Mouse (Mus musculus): ENCODE results near the gene Gm4969. TPM values are rescaled to one million over a fixed set of nuclear protein-coding genes. Genes with fewer than 3 reads are reported as not detected.

Gm4969 gene
- total RNA-seq, 2 experiments from 2014 or later: 0.14 TPM; not detected in 1

DNA sequence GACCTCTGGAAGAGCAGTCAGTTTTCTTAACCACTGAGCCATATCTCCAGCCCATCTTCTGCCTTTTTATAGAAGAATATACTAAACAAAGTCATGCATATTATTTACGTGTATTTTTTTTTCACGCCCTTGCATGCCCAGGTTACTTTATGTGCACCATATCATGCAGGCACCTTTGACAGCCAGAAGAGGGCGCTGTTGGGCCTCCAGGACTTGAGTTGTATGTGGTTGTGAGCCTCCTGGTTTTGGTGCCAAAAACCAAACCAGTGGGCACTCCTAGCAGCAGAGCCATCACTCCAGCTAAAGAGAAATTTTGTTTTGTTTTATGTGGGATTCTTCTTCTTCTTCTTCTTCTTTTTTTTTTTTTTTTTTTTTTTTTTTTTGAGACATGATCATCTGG, 48.7 kb downstream of the Gm4969 start:
- DNase-seq: no peak

DNA sequence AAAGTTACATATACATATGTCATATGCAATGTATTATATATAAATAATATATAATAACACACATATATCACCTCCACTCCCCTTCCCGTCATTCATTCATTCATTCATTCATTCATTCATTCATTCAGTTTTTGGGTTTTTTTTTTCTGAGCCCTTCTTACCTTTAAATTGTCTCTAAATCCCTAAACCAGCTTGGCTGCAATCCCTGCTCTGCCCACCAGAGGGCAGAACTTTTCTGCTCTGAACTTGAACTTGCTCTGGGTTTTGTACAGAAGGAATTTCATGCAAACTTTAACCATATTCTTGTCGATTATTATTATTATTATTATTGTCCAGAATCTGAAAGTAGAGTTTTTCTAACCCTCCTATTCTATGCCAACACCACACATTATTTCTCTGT, 49.5 kb downstream of the Gm4969 start:
- DNase-seq: peak; percentile 77

DNA sequence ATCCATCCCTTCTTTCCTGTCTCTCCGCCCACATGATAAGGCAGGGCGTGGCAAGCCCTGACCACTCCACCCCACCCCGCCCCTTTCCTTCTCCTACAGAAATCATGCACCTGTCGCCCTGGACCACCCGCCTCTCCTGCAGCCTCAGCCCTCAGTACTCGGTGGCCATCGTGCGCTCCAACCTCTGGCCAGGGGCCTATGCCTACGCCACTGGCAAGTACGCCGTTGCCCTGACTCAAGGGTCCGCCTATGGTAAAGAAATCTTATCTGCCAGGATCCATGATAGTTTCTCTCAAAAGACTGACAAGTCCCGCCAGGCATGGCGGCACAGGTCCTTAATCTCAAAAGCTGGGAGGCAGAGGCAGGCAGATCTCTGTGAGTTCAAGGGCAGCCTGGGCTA, 50.2 kb downstream of the Gm4969 start:
- DNase-seq: no peak

DNA sequence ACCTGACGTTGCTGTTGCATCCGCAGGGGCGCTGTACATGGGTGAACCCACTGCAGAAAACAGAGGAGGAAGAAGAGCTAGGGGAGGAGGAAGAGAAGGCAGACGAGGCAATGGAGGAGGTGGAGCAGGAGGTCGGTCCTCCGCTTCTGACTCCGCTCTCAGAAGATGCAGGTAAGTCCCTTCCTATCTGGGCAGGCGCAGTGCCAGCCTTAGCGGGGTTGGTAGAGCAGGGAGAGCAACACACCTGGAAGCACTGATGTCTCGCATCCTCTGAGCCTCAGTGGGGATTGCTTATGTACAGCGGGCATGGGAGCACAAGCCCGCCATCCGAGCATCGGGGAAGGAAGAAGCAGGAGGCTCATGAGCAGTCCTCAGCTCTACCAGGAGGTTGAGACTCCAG, 51.1 kb downstream of the Gm4969 start:
- DNase-seq: no peak

DNA sequence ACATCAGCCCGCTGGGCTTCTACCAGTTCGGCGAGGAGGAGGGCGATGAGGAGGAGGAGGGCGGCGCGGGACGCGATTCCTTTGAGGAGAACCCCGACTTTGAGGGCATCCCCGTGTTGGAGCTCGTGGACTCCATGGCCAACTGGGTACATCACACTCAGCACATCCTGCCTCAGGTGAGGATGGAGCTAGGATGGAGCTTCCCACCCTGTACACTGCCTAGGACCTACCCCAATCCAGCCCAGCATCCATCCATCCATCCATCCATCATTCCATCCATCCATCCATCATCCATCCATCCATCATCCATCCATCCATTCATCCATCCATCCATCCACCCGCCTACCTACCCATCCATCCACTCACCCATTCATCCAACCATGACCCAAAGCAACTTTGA, 52.3 kb downstream of the Gm4969 start:
- no peak for DNase-seq

DNA sequence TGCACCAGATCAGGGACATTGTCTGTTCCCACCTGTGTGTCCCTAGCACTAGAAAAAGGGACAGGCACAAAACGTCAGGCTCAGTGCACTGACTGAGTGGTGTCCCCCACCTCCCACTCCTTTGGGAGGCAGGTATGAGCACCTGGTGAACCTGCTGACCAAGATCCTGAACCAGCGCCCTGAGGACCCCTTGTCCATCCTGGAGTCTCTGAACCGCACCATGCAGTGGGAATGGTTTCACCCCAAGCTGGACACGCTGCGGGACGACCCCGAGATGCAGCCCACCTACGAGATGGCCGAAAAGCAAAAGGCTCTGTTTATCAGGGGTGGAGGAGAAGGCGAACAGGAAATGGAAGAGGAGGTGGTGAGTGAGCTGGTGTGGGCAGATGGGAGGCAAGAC, 60.8 kb downstream of the Gm4969 start:
- DNase-seq: no peak

DNA sequence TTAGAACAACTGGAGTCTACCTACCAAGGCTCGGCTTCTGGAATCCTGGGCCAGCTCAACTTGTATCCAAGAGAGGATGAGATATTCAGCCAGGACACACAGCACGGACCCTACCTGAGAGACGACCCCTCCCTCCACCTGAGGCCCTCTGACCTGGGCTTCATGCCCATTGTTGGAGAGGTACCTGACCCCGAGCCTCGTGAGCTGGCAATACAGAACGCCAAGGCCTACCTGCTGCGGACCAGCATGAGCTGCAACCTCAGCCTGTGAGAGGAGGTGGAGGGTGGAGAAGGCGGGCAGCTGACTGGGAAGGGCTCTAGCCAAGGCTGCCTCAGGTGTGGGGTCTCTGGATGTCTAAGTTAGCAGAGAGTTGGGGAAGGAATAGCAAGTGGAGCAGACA, 63.1 kb downstream of the Gm4969 start:
- DNase-seq: no peak

DNA sequence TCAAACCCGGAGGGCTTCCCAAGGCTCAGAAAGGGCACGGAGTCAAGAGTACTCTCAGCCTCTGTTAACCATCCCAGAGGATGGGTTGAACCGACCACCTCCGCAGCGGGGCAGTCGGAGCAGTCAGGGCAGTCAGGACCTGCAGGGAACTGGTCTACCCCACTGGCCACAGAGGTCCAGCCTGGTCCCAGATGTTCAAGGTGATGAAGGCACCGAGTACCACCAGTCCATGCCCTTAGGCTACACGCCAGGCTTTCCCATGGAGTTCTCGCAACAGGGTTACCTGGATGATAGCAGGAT, 63.4 kb downstream of the Gm4969 start:
- DNase-seq: no peak

DNA sequence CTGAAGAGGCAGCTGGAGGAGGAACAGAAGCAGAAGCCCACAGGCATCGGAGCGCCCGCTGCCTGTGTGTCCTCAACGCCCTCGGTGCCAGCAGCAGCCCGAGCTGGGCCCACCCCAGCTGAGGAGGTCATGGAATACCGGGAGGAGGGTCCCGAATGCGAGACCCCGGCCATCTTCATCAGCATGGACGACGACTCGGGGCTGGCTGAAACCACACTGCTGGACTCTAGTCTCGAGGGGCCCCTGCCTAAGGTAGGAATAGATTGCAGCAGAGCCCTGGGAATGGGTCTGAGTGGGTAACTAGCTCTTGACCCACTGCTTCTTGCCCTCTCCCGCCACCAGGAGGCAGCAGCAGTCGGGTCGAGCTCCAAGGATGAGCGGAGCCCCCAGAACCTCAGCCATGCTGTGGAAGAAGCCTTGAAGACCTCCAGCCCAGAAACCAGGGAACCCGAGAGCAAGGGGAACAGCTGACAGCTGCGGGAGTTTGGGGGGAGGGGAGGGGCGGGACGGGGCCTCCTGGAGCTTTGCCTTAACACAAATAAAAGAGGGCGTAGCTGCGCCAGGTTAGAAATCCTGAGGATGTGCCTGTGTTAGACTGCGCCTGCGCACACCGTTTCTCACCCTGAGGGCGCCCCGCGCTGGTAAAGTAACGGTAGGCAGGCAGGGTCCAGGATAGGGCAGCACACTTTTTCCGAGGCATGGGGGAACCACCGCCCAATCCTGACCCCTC, 64.0 kb downstream of the Gm4969 start, which contains the start of gene Rsph6a:
TSS of gene Rsph6a (plus strand) at position 644 of the 730 bp plus-strand sequence.
- peak; percentile 66 for DNase-seq

DNA sequence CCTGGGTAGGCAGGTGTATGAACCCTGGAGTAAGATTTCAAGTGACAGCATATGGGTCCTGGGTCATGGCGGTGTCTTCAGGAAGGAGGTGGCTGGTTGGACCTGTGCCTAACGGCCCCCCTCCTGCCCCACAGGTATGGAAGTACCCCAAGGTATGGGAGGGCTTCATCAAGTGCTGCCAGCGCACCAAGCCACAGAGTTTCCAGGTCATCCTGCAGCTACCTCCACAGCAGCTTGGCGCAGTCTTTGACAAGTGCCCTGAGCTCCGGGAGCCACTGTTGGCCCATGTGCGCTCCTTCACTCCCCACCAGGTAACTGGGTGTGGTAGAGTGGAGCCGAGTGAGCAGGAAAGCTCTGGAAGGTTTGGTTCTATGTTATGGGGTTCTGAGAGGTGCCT, 65.0 kb downstream of the Gm4969 start:
- no peak for DNase-seq

DNA sequence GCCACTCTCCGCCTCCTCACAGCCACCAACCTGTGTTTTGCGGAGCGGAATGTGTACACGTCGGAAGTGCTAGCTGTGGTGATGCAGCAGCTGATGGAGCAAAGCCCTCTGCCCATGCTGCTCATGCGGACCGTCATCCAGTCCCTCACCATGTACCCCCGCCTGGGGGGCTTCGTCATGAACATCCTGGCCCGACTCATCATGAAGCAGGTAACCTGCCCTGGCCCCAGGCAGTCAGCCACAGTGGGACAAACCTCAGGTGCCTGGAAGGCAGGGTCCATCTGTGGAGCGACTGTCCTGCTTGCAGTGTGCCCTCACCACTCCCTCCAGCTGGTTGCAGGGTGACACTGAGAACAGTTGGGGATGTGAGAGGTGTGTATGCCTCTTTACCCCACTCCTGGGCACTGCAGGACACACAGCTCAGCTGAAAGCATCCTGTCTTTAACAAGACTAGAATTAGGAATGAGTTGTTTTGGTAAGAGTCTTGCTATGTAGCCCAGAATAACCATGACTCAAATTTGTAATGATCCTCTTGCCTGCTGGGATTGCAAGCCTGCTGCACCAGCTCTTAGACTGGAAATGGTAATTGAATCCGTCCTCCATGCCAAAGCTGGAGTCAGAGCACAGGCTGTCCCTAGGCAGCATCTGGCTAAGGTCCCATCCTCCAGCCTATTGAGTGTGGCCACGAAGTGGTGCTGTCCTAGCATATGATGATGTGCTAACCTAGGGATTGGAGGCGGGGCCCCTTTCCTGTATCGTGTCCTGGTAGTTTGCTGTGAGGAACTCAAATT, 65.6 kb downstream of the Gm4969 start:
- DNase-seq: no peak

DNA sequence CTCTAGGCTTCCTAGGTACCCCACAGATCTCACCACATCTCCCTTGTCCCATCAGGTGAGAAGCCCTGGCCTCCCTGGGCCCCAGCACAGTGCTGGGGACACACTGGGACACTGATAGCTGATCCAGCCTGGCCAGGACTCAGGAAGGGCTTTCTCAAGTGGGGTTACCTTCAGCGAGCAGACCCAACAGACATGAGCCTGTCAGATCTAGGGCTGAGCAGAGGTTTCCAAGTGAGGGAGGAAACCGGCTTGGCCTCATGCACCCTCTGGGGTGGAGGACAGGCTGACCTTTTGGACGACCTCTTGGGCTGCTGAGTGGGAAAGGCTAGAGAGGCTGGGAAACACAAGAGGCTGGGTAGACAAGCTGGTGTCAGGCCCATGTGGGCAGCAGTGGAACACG, 67.0 kb downstream of the Gm4969 start:
- DNase-seq: no peak

DNA sequence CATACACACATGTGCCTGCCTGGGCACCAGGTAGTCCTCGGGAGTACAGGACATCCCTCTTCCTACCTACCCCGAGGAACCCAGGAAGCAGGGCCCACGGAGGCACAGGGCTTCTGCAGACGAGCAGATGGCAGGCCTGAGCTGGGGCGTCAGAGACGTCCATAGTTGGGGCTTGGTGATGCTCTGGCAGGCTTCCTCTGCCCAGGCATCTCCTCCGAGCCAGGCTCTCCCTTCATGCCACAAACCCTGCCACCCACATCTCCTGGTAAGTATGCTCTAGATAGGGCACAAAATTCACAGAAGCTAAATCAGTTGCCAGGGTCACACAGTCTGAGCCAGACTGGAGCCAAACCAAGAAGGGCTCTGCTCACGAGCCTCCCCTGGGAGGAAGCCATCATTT, 68.0 kb downstream of the Gm4969 start:
- DNase-seq: no peak

DNA sequence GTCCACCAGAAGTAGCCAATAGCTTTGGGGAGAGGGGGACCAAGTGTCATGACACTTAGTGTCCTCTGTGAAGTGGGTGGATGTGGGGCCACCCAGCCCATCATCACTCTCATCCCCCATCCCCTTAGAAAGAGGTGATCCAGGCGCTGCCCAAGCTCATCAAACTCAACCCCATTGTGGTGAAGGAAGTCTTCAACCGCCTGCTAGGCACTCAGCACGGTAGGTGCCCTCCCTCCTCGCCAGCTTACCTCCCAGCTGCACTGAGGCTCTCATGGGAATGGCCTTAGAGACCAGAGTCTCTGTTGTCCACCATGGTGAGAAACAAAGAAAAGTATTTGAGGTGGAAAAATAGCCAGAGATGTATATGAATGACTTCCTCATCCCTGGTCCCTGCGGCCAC, 68.9 kb downstream of the Gm4969 start:
- DNase-seq: no peak

Small RNA genes within 50 kb of the gene (microRNA-seq; reads per million reads assigned to microRNA genes)
- gene Mir3100: 5.3 to 7.6 reads per million in 2 experiments

Other genes starting within 250 kb of the Gm4969 start
- gene Pglyrp1, start 247.0 kb downstream of the Gm4969 start, total RNA-seq (2021): 1 to 10 TPM in 1 of 2 experiments, under 1 TPM in 1; 0.73 to 3.7 TPM
- 1 to 10 TPM; 5.9 to 9.4 TPM for gene Ccdc61, start 208.0 kb downstream of the Gm4969 start, total RNA-seq (2021)
- gene Nova2, start 192.5 kb downstream of the Gm4969 start, total RNA-seq (2021): 1 to 10 TPM; 2.9 to 4.1 TPM
- gene Nanos2, start 131.0 kb downstream of the Gm4969 start, total RNA-seq (2021): not detected
- 1 to 10 TPM; 2.0 to 3.5 TPM for gene Mypop, start 127.1 kb downstream of the Gm4969 start, total RNA-seq (2021)
- 10 to 100 TPM; 20.4 to 24.0 TPM for gene Irf2bp1, start 114.3 kb downstream of the Gm4969 start, total RNA-seq (2021)
- gene Foxa3, start 94.8 kb downstream of the Gm4969 start, total RNA-seq (2021): under 1 TPM in 1 of 2 experiments, not detected in 1; 0.16 TPM
- 10 to 100 TPM; 39.9 to 45.0 TPM for gene Sympk, start 94.0 kb downstream of the Gm4969 start, total RNA-seq (2021)
- not detected for gene Rsph6a, start 63.7 kb downstream of the Gm4969 start, total RNA-seq (2021)
- gene Dmwd, start 42.1 kb downstream of the Gm4969 start, total RNA-seq (2021): 10 to 100 TPM; 26.6 to 31.8 TPM
- 100 to 1,000 TPM; 256 to 267 TPM for gene Dmpk, start 34.5 kb downstream of the Gm4969 start, total RNA-seq (2021)
- gene Six5, start 23.8 kb downstream of the Gm4969 start, total RNA-seq (2021): 1 to 10 TPM; 5.3 to 7.8 TPM
- 1 to 10 TPM; 2.7 to 4.2 TPM for gene Fbxo46, start 1.5 kb upstream of the Gm4969 start, total RNA-seq (2021)
- 1 to 10 TPM; 5.0 to 5.5 TPM for gene Qpctl, start 30.9 kb upstream of the Gm4969 start, total RNA-seq (2021)
- 10 to 100 TPM; 72.9 to 77.4 TPM for gene Snrpd2, start 31.4 kb upstream of the Gm4969 start, total RNA-seq (2021)
- under 1 TPM in 1 of 2 experiments, not detected in 1; 0.14 TPM for gene Gipr, start 47.8 kb upstream of the Gm4969 start, total RNA-seq (2021)
- gene Eml2, start 58.1 kb upstream of the Gm4969 start, total RNA-seq (2021): 10 to 100 TPM; 14.9 to 17.6 TPM
- 1 to 10 TPM; 2.3 to 3.4 TPM for gene Gpr4, start 94.2 kb upstream of the Gm4969 start, total RNA-seq (2021)
- gene Opa3, start 110.0 kb upstream of the Gm4969 start, total RNA-seq (2021): 10 to 100 TPM; 36.9 to 37.8 TPM
- 10 to 100 TPM; 35.7 to 53.5 TPM for gene Vasp, start 153.4 kb upstream of the Gm4969 start, total RNA-seq (2021)
- not detected for gene Ppm1n, start 161.7 kb upstream of the Gm4969 start, total RNA-seq (2021)
- gene Rtn2, start 164.3 kb upstream of the Gm4969 start, total RNA-seq (2021): 100 to 1,000 TPM; 669 to 730 TPM
- gene Fosb, start 191.7 kb upstream of the Gm4969 start, total RNA-seq (2021): 1 to 10 TPM in 1 of 2 experiments, under 1 TPM in 1; 0.80 to 1.7 TPM
- 10 to 100 TPM; 31.9 to 35.9 TPM for gene Ercc1, start 226.4 kb upstream of the Gm4969 start, total RNA-seq (2021)
- 1 to 10 TPM; 7.8 to 9.8 TPM for gene Cd3eap, start 241.1 kb upstream of the Gm4969 start, total RNA-seq (2021)
- gene Ppp1r13l, start 241.4 kb upstream of the Gm4969 start, total RNA-seq (2021): 1 to 10 TPM; 2.7 to 2.8 TPM